Mouse (Mus musculus) brain, embryonic 14.5 days (tissue): Measurements from ENCODE around the gene Gadd45gip1.

ENCODE experiments used
- CTCF ChIP-seq: fragments of 200-500 bp; IDR thresholded peaks from 2 replicates; pipeline ENCODE4 v1.5.1; 2012; ENCODE audit warnings: inconsistent platforms, mild to moderate bottlenecking, moderate library complexity, borderline replicate concordance; ENCODE audit not compliant: insufficient read depth, insufficient read length; ENCODE audit errors: extremely low read depth
- POLR2A ChIP-seq: fragments of 200-500 bp; IDR thresholded peaks from 2 replicates; pipeline ENCODE4 v1.6.1; 2012; ENCODE audit warnings: mild to moderate bottlenecking, inconsistent platforms, borderline replicate concordance; ENCODE audit not compliant: poor library complexity, insufficient read depth, insufficient read length, severe bottlenecking; ENCODE audit errors: extremely low read depth

DNA sequence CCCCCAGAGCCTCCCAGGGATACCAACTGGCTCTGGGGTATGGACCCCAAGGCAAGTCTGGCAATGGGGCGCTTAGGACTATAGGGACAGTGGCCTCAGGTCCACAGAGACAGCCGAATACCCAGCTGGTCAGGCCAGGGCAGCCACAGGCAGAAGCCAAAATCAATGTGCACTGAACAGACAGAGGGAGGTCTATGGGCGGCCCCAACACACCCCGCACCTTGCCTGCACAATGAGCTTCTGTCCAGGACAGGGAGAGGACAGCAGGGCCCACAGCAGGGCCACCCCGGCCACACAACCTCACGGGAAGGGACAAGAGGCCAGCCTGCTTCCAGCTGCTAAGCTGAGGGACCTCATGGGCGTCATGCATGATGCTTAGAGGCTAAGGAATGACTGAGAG, 36.8 kb upstream of the Gadd45gip1 start:
- TF ChIP-seq POLR2A (no peak), CTCF (no peak)
